Mouse (Mus musculus): ENCODE measurements at regions not wholly inside any gene's neighbourhood (a gene's known extent, or its start where the extent isn't known, plus 50 kb on each side); places are given as distances from the start of the nearest gene placed in this dataset.

GRCm38 (mm10) chr14:40308316-40308715 lies 584.8 kb downstream of the Sh2d4b start:
- peak; percentile 24 to 74 for DNase-seq (ENCODE audit: low spot score in 2 of 2)

- no peak for DNase-seq (ENCODE audit: low spot score in 2 of 2)
Observed at GRCm38 (mm10) chr14:40279194-40279593, 613.9 kb downstream of the Sh2d4b start.

GRCm38 (mm10) chr14:40275331-40275730 lies 617.7 kb downstream of the Sh2d4b start:
- peak in 1 of 2 experiments; percentile 55 for DNase-seq (ENCODE audit: low spot score in 2 of 2)

GRCm38 (mm10) chr14:40261646-40262045 lies 631.4 kb downstream of the Sh2d4b start:
- no peak for DNase-seq (ENCODE audit: low spot score in 2 of 2)

- DNase-seq (ENCODE audit: low spot score in 2 of 2), result no peak
Observed at GRCm38 (mm10) chr14:40232084-40232483, 661.0 kb downstream of the Sh2d4b start.

GRCm38 (mm10) chr14:40224331-40224730 lies 668.7 kb downstream of the Sh2d4b start:
- no peak for DNase-seq (ENCODE audit: low spot score in 2 of 2)
